Mouse (Mus musculus) limb, embryonic 15.5 days (tissue): ENCODE results near the gene Cdh18. TPM values are rescaled to one million over a fixed set of nuclear protein-coding genes. Genes with fewer than 3 reads are reported as not detected.
"Not testable (repeated sequence)": the region's sequence is repeated elsewhere in the genome, so short reads cannot be mapped to it uniquely, and the experiment has no call there.

Source experiments
- ATAC-seq: fragments of 200-750 bp; cut with Nextera tagmentation; 2 replicates; pipeline ENCODE4 v1.8.0; 2017; ENCODE audit warnings: low read depth, moderate TSS enrichment; ENCODE audit not compliant: insufficient number of reproducible peaks, low FRiP score, low TSS enrichment
- H3K27ac ChIP-seq: fragments of 300-500 bp; sonication (generic); 2 replicates; pipeline ENCODE4 v1.5.1; 2015; ENCODE audit warnings: moderate library complexity, mild to moderate bottlenecking, inconsistent platforms
- H3K27me3 ChIP-seq: fragments of 300-500 bp; sonication (generic); 2 replicates; pipeline ENCODE4 v1.6.1; 2015; ENCODE audit warnings: inconsistent platforms
- H3K36me3 ChIP-seq: fragments of 300-500 bp; sonication (generic); 2 replicates; pipeline ENCODE4 v1.6.1; 2015; ENCODE audit warnings: inconsistent platforms
- H3K4me1 ChIP-seq: fragments of 300-500 bp; sonication (generic); 2 replicates; pipeline ENCODE4 v1.6.1; 2015; ENCODE audit warnings: inconsistent platforms
- H3K4me2 ChIP-seq: fragments of 300-500 bp; sonication (generic); 2 replicates; pipeline ENCODE4 v1.6.1; 2015; ENCODE audit warnings: mild to moderate bottlenecking, inconsistent platforms
- H3K4me3 ChIP-seq: fragments of 300-500 bp; sonication (generic); 2 replicates; pipeline ENCODE4 v1.5.1; 2015; ENCODE audit warnings: mild to moderate bottlenecking, inconsistent platforms
- H3K9ac ChIP-seq: fragments of 300-500 bp; sonication (generic); 2 replicates; pipeline ENCODE4 v1.6.1; 2015; ENCODE audit warnings: inconsistent platforms
- H3K9me3 ChIP-seq: fragments of 300-500 bp; sonication (generic); 2 replicates; pipeline ENCODE4 v1.6.1; 2016; ENCODE audit warnings: inconsistent platforms
- WGBS: fragments of 180-500 bp; shearing (Covaris S2); methylation state at CpG from one replicate; pipeline ENCODE4 v1.1.7; 2015; 5-methylcytosine and 5-hydroxymethylcytosine counted together
- polyA plus RNA-seq: library from polyadenylated mRNA; unstranded; fragments of >200 nt; fragmentation: Nextera tagmentation; extraction: Ambion mirVana; gene quantifications from 2 replicates; pipeline ENCODE4 v1.2.1, GENCODE M21; 2015

Gene Cdh18
- 0.90 and 0.94 TPM in 2 replicates for polyA plus RNA-seq

DNA sequence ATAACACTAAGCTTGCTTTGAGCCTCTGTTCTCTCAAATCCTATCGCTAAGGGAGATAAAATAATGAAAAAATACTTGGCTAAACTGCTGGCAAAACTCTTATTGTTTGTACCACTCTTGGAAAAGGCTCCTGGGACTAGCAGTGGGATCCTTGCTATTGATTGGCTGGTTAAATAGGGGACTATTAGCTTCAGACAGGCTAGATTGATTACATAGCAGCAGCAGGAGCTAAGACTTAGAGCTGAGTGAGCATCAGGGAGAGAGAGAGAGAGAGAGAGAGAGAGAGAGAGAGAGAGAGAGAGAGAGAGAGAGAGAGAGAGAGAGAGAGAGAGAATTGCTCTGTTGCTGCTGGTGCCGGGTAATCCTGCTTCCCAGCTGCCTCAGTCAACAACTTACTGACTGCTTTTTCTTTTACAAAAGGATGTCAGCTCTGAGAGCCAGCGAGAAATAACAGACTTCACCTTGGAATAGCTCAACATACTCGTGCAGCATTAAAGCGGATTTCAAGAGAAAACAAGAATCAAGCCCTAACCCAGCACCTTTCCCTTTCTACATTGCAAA is at the start of gene Cdh18:
Gene Cdh18, plus strand, starts transcription at position 312 of the 561 bp plus-strand sequence.
- H3K4me1 ChIP-seq: no peaks in the 10 kb centered on the region
- no peaks in the 10 kb centered on the region for H3K9me3 ChIP-seq
- H3K4me3 ChIP-seq: no peak within 1 kb of the TSS
- H3K36me3 ChIP-seq: no peaks in the 10 kb centered on the region
- no peak within 1 kb of the TSS for H3K9ac ChIP-seq
- no peak for ATAC-seq
- 52% methylated on average over 5 of the region's 5 CpGs for WGBS
- no peaks in the 10 kb centered on the region for H3K27me3 ChIP-seq
- H3K4me2 ChIP-seq: no peak within 1 kb of the TSS
- no peak within 1 kb of the TSS for H3K27ac ChIP-seq

DNA sequence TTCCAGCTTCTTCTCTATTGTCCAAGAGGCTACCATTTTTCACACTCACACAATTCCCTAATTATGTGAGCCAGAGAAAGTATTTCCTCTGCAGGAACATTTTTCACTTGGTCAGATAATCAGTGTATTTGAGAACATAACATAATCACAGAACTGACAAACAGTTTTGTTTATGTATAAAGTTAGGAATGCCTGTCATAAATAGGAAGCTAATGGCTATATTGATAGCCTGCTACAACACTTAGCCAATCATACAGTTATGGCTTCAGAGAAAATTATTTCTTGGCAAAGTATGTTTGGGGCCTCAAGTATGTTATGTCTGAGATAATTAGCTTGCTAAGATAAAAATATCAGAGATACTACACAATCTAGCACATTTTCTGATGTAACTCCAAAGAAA is 37.6 kb upstream of the Cdh18 start:
- Histone ChIP-seq H3K9me3 (no peaks in the 10 kb centered on the region), H3K4me2 (no peak overlapping the region), H3K27ac (no peak overlapping the region), H3K4me1 (no peaks in the 10 kb centered on the region), H3K4me3 (no peak overlapping the region), H3K36me3 (no peaks in the 10 kb centered on the region), H3K9ac (no peak overlapping the region), H3K27me3 (no peaks in the 10 kb centered on the region)
- no peak for ATAC-seq

- WGBS: 61% methylated on average over 2 of the region's 2 CpGs
- H3K9me3 ChIP-seq: no peaks in the 10 kb centered on the region
- H3K27ac ChIP-seq: no peak overlapping the region
- H3K36me3 ChIP-seq: no peaks in the 10 kb centered on the region
- no peak overlapping the region for H3K4me2 ChIP-seq
- no peak for ATAC-seq
- no peak overlapping the region for H3K4me3 ChIP-seq
- H3K27me3 ChIP-seq: no peaks in the 10 kb centered on the region
- H3K4me1 ChIP-seq: no peaks in the 10 kb centered on the region
- H3K9ac ChIP-seq: no peak overlapping the region
Measured at GRCm38 (mm10) chr15:22535828-22536227, 13.0 kb upstream of the Cdh18 start.

- no peak overlapping the region for H3K4me2 ChIP-seq
- WGBS: 5% methylated on average over 4 of the region's 4 CpGs
- no peaks in the 10 kb centered on the region for H3K36me3 ChIP-seq
- H3K9ac ChIP-seq: no peak overlapping the region
- H3K27me3 ChIP-seq: no peaks in the 10 kb centered on the region
- no peaks in the 10 kb centered on the region for H3K4me1 ChIP-seq
- H3K4me3 ChIP-seq: no peak overlapping the region
- H3K9me3 ChIP-seq: no peaks in the 10 kb centered on the region
- no peak for ATAC-seq
- no peak overlapping the region for H3K27ac ChIP-seq
Measured at GRCm38 (mm10) chr15:22577974-22578616, 29.3 kb downstream of the Cdh18 start.

DNA sequence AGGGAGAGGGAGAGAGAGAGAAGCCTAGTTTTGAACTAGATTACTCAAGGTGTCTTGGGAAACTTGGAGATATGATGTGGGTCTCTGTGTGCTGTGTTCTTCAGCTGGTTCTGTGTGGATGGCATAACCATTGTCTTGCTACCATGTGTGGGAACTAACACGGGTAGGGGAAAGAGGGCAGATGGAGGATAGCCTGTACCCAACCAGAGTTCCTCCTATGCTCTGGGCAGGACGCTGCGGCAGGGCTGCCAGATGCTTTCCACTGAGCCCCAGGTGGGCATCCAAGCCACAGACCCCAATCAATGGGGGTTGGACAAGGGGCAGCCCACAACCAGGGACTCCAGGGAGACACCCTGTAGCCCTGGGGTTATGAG is 29.8 kb downstream of the Cdh18 start:
- Histone ChIP-seq H3K4me2 (no peak overlapping the region), H3K4me1 (no peaks in the 10 kb centered on the region), H3K4me3 (no peak overlapping the region), H3K27me3 (no peaks in the 10 kb centered on the region), H3K9ac (no peak overlapping the region), H3K36me3 (no peaks in the 10 kb centered on the region), H3K27ac (no peak overlapping the region), H3K9me3 (no peaks in the 10 kb centered on the region)
- no peak for ATAC-seq
- WGBS: 27% methylated on average over 3 of the region's 3 CpGs

GRCm38 (mm10) chr15:22584667-22585066 is 35.8 kb downstream of the Cdh18 start:
- no peak overlapping the region for H3K4me3 ChIP-seq
- WGBS: 83% methylated on average over 1 of the region's 1 CpGs
- ATAC-seq: no peak

GRCm38 (mm10) chr15:22716376-22716775 is 167.6 kb downstream of the Cdh18 start:
- ATAC-seq: no peak
- WGBS: 51% methylated on average over 2 of the region's 2 CpGs
- no peaks in the 10 kb centered on the region for H3K36me3 ChIP-seq

More at GRCm38 (mm10) chr15:22584667-22585066, 35.8 kb downstream of the Cdh18 start:
- Histone ChIP-seq H3K9me3 (no peaks in the 10 kb centered on the region), H3K27me3 (no peaks in the 10 kb centered on the region), H3K36me3 (no peaks in the 10 kb centered on the region), H3K9ac (no peak overlapping the region), H3K4me2 (no peak overlapping the region), H3K4me1 (no peaks in the 10 kb centered on the region), H3K27ac (no peak overlapping the region)

DNA sequence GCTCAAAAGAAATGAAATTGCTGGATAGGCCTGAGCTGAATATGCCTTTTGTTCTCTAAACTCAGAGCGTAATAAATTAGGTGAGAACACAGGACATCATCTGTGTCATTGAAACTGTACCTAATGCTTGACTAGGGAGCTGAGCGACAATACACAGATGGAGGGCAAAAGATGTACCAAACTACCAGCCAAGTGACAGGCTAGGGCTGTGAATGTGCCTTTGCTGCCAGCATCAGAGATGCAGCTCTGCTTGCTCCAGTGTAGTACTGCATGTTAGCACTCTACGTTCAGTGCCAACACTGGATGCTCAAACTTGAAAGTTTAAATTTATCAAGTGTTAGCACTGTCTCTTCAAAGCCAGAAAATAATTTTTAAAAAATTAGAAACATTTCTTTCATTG is 168.9 kb downstream of the Cdh18 start:
- Histone ChIP-seq H3K4me2 (no peak overlapping the region), H3K27me3 (no peaks in the 10 kb centered on the region), H3K36me3 (no peaks in the 10 kb centered on the region), H3K9ac (no peak overlapping the region), H3K9me3 (no peaks in the 10 kb centered on the region), H3K4me1 (no peaks in the 10 kb centered on the region), H3K27ac (no peak overlapping the region), H3K4me3 (no peak overlapping the region)
- ATAC-seq: no peak
- 79% methylated on average over 3 of the region's 3 CpGs for WGBS

More at GRCm38 (mm10) chr15:22716376-22716775, 167.6 kb downstream of the Cdh18 start:
- H3K4me1 ChIP-seq: no peaks in the 10 kb centered on the region
- H3K9me3 ChIP-seq: no peaks in the 10 kb centered on the region
- H3K27ac ChIP-seq: no peak overlapping the region
- H3K4me2 ChIP-seq: no peak overlapping the region
- H3K4me3 ChIP-seq: no peak overlapping the region
- no peak overlapping the region for H3K9ac ChIP-seq
- H3K27me3 ChIP-seq: no peaks in the 10 kb centered on the region

DNA sequence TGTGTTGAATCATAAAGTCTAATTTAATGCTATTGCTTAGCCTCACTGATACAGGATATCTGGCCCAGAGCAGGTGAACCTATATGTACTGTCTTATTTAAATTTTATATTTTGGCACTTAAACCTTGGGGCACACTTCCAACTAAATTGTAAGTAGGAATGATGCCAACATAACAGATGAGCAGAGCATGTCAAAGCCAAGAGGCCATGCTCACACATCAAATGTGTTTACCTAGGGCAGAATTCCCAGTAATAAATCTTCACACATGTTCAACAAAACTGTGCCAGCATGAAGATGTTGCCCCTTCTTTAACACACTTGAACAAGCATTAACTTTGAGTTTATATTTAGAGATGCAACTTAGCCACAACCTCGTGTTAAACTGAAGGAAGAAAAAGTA is 177.8 kb downstream of the Cdh18 start:
- H3K4me1 ChIP-seq: no peaks in the 10 kb centered on the region
- no peak overlapping the region for H3K9ac ChIP-seq
- no peak overlapping the region for H3K4me2 ChIP-seq
- no peaks in the 10 kb centered on the region for H3K27me3 ChIP-seq
- H3K36me3 ChIP-seq: no peaks in the 10 kb centered on the region
- H3K9me3 ChIP-seq: no peaks in the 10 kb centered on the region
- no peak overlapping the region for H3K4me3 ChIP-seq
- no peak overlapping the region for H3K27ac ChIP-seq
- ATAC-seq: no peak
- WGBS: 60% methylated on average over 1 of the region's 1 CpGs

DNA sequence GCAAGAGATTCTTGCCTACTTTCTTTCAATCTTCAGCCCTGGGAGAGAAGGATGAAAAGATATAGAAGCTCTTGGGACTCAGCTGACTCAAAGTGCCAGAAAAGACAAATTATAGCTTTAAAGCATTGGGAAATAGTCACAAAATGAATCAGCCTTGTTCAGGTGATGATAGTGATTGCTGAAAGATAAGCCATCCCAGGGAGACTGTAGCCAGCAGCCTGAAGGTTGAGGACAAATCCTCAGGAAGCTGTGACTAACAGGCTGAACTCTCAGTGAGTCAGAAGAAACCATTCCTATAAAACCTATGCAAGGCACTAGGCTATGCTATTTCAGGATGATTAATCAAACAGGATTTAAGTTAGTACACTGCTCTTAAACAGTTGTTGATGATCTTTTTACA is 184.2 kb downstream of the Cdh18 start:
- Histone ChIP-seq H3K4me2 (no peak overlapping the region), H3K27me3 (no peaks in the 10 kb centered on the region), H3K27ac (no peak overlapping the region), H3K9me3 (no peaks in the 10 kb centered on the region), H3K9ac (no peak overlapping the region), H3K4me1 (no peaks in the 10 kb centered on the region), H3K36me3 (no peaks in the 10 kb centered on the region), H3K4me3 (no peak overlapping the region)
- no peak for ATAC-seq

DNA sequence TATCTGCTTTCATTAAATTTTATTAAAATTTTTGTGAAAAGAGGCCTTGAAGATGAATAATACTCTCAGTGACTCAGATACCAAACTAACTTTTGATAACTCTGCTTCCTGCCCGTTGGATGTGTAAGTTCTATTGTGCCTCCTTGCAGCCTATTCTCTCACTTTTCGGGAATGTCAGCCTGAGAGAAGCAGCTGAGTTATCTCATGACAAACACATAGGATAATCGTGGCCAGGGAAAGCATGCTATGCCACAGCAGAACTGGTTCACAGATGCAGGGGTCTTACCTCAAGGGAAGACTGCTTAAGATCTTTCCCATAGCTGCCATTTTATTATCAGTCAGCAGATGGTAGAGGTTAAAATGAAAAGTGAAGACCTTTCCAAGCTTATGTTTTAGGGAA is 187.3 kb downstream of the Cdh18 start:
- WGBS: 75% methylated on average over 3 of the region's 3 CpGs
- H3K27me3 ChIP-seq: no peaks in the 10 kb centered on the region
- no peaks in the 10 kb centered on the region for H3K9me3 ChIP-seq
- H3K36me3 ChIP-seq: no peaks in the 10 kb centered on the region
- no peak for ATAC-seq
- no peaks in the 10 kb centered on the region for H3K4me1 ChIP-seq
- no peak overlapping the region for H3K4me2 ChIP-seq
- H3K4me3 ChIP-seq: no peak overlapping the region
- H3K9ac ChIP-seq: no peak overlapping the region
- no peak overlapping the region for H3K27ac ChIP-seq

DNA sequence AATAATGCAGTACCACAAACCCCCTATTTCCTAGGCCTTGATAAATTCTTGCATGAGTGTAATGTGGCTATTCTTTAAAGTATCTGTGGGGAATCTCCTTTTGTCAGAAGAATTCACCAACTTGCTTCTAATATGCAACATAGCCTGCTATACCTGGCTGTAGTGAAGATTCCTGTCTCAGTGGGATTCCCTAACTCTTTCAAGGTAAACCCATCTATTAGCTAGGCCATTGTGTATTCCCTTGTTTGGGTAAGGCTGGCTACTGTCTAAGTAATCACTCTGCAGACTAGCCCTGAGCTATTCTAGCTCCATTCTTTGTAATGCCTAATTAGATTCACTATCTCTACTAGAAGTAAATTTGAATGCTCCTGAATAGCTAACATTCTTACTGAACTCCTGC is 212.4 kb downstream of the Cdh18 start:
- not testable (repeated sequence) for H3K36me3 ChIP-seq, H3K27me3 ChIP-seq, H3K4me1 ChIP-seq, H3K9me3 ChIP-seq, ATAC-seq, H3K9ac ChIP-seq, H3K27ac ChIP-seq, H3K4me2 ChIP-seq, H3K4me3 ChIP-seq

GRCm38 (mm10) chr15:22766591-22766990 is 217.8 kb downstream of the Cdh18 start:
- not testable (repeated sequence) for H3K36me3 ChIP-seq, H3K4me1 ChIP-seq, H3K4me2 ChIP-seq, H3K27ac ChIP-seq, H3K9me3 ChIP-seq, H3K27me3 ChIP-seq, H3K9ac ChIP-seq, ATAC-seq, H3K4me3 ChIP-seq
- 86% methylated on average over 3 of the region's 3 CpGs for whole genome bisulfite sequencing
